Mouse (Mus musculus) megakaryocyte, embryonic 14.5 days (primary cell): ENCODE measurements around the gene Sorcs2.

Experiments
- FLI1 ChIP-seq: IDR thresholded peaks from 2 replicates; pipeline ENCODE4 v1.6.1; 2012; ENCODE audit warnings: low read length, inconsistent platforms, mixed read lengths
- GATA1 ChIP-seq: IDR thresholded peaks from 3 replicates; pipeline ENCODE4 v1.6.1; 2012; ENCODE audit warnings: mixed read lengths, low read length, inconsistent platforms, borderline replicate concordance

DNA sequence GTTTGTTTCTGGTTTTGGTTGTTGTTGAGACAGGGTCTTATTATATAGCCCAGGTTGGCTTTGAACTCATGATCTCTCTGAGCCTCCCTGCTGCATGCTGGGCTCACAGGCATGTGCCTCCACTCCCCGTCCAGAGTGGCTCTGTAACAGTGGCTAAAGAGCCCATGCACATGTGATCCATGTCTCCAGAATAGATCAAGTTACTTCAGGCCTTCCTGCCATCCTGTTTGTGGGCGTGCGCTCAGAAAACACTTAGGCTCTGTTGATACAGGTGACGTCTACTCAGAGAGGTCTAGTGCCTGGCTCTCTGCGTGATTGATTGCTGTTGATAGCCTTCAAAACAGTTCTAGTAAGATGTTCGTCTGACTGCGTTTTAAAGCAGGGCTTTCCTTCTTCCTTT, 425.2 kb downstream of the Sorcs2 start:
- TF ChIP-seq GATA1 (no peak), FLI1 (no peak)
